Mouse (Mus musculus): ENCODE measurements around the gene Vmn2r63.
"Not testable (repeated sequence)": the region's sequence is repeated elsewhere in the genome, so short reads cannot be mapped to it uniquely, and the experiment has no call there.

The Vmn2r63 gene

GRCm38 (mm10) chr7:42933722-42934121, at the start of gene Vmn2r63:
TSS of gene Vmn2r63 (minus strand) at chr7:42933822.
- DNase-seq (ENCODE audit: low read depth, low spot score), result not testable (repeated sequence)

DNA sequence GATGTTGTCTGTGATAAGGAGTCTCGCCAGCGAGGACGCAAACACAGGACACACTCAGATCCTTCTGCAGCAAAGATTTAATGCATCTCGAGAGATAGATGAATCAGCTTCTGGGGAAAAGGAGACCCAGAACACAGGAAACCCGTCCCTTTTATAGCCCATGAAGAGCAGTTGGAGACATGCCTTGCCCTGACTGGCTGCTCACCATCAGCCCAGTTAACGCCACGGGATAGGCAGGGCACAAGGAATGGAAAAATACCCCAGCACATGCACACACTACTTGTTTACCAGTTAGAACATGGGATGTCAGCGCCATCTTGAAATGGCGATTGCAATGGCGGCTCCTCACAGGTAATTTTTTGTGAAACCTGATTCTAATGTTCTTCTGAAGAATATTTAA, 47.1 kb upstream of the Vmn2r63 start:
- no peak for DNase-seq (ENCODE audit: low read depth, low spot score)

DNA sequence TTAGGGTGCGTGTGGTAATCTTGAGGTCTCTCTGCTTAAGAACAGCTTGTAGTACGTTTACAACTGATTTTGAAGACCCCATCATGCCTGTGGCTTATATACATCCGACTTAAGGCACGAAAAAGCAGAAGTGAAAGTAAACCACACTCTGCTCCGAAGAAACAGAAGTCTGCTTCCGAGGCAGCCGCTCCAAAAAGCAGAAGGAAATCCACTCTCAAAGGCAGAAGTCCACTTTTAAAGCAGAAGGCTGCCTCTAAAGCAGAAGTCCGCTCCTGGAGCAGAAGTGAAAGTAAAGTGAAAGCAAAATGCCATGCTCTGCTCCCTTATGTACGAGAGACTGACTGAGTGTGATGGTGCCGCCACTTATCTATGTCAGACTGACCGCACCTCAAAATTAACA, 46.5 kb upstream of the Vmn2r63 start:
- DNase-seq (ENCODE audit: low read depth, low spot score), result no peak

DNA sequence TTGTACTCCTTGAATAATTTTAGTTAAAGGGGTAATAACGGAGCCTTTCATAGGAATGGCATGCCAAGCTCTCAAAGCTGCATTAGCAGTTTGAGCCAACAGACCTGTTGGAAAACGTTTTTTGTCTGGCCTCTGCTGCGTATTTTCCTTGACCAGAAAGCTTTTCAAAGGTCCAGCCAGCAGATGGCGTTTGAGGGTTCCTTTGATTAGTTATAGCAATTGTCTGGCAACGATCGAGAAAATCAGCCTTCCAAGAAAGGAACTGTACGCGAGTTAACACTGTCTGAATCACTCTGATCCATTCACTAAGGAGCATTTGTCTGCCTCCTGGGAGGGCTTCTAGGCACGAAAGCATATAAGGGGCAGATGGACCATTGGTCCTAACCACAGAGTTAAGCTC, 31.6 kb upstream of the Vmn2r63 start:
- DNase-seq (ENCODE audit: low read depth, low spot score), result no peak

DNA sequence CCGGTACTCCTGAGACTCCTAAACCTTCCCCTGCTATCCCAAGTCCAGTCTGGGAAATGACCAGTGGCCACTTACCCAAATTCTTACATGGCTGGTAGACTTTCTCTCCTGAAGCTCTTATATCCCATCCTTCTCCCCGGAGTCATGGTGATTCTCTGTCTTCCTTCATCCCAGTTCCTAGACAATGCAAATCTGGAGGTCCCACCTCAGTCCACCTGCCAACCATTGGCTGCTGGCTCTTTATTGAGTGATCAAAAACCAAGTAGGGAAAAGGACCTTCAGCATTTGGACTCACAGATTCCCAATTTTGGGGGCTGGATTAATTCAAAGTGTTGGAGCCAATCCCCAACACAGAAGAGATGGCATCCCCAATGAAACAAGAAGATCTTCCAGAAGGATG, 35.6 kb downstream of the Vmn2r63 start:
- not testable (repeated sequence) for DNase-seq (ENCODE audit: low read depth, low spot score)

- no peak for DNase-seq (ENCODE audit: low read depth, low spot score)
These were observed 55.5 kb downstream of the Vmn2r63 start for GRCm38 (mm10) chr7:42878090-42878489.

DNA sequence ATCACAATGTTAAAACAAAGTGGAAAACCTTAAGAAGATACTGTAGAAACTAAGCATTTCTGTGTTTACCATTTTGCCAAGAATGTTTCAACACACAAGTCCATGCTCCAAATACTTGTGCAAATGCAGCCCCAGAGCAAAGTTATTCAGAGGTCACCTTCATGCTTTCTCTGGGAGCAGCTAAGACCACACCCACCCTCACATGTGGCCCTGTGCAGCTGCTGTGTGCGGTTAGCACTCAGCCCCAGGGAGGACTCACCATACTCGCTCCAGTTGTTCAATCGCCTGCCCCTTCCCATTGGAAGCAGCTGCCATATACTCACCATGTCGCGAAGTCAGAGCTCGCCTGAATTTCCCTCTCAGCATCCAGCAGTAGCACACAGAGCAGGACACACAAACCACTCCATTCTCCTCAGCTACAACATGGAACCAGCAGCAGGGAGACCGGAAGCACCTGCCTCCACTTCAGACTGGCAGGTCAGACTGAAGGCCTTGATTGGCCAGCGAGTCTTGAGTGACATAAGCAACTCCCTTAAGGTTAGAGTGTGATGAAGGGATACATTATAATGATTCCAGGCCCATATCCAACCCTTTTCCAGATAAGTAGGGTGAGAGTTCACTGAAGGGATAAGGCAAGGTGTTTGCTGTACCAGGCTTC, 66.7 kb downstream of the Vmn2r63 start, which contains the start of gene Gm2381:
TSS of gene Gm2381 (minus strand) at position 434 of the 658 bp plus-strand sequence.
- DNase-seq (ENCODE audit: low read depth, low spot score), result not testable (repeated sequence)
